Mouse (Mus musculus) urinary bladder, adult 2 months (tissue): ENCODE data around the gene Ppp1r12b. TPM values are rescaled to one million over a fixed set of nuclear protein-coding genes. Genes with fewer than 3 reads are reported as not detected.

Experiments used
- DNase-seq: peaks from one replicate; pipeline ENCODE4 v3.0.0; 2022; ENCODE audit warnings: low spot score
- polyA plus RNA-seq: library from polyadenylated mRNA; depleted of rRNA; stranded (reverse); fragments of >200 nt; gene quantifications from 2 replicates; pipeline ENCODE4 v1.2.3, GENCODE M21; 2012; rRNA removed

The Ppp1r12b gene
- polyA plus RNA-seq, 1 experiment = 96.4 TPM

DNA sequence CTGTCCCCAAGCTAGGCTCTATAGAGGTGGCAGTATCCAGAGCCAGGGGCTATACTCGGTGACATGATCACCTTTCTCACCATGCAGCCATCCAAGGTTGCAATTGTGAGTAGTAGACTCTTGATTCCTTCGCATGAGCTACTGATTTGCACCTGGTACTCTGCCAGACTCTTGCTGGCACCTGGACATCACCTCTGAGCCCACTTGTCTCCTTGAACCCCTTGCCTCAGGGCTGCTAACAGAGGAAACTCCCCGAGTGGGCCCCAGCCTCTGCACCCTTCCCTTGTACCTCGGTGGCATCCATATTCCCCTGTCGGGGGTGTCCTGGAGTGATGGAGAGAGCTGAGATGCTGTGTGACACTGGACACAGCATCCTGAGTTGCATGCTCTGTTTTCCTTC is 234.3 kb downstream of the Ppp1r12b start:
- no peak for DNase-seq

DNA sequence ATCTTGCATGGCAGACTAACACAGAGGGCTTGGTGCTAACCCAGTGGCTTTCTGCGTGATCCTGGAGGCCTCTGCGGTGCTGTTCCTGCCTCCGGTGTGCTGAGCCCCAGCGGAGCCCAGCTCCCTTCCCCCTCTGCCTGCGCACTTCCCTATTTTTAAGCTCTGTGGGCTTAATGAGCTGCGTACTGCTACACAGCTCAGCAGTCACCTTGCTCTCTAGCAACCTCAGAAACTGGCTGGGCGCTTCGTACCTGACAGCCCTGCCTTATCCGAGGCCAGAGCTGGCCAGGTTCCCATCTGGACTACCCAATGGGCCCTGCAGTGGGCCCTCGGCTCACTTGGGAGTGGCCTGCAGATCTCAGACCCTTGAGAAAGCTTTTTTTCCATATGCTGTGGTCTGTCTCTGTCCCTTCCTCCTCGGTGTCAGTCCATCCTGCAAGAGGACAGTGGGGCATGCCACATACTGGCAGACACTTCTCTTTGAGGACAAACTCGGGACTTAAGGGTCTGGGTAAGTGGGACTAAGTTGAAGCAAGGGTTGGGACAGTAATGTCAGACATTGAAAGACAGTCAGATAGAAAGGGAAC is 235.9 kb downstream of the Ppp1r12b start:
- no peak for DNase-seq

DNA sequence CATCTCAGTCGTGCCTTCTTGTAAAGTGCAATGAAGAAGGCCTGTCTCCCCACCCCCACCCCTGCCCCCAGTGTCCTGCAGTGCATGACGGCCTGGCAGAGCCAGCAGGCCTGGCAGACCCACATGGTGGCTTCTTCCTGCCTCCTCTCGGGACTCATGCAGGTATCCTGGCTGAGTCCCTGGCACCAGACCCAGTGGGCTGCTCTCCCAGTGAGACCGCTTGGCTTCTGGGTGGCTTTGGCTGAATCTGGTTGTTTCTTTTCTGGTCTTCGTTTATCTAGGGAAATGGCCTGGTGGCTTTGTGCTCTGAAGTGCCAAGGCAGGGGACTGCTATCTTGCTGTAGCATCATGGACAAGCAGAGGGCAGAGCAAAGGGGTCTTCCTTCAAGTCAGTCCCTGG is 240.7 kb downstream of the Ppp1r12b start:
- DNase-seq = no peak

DNA sequence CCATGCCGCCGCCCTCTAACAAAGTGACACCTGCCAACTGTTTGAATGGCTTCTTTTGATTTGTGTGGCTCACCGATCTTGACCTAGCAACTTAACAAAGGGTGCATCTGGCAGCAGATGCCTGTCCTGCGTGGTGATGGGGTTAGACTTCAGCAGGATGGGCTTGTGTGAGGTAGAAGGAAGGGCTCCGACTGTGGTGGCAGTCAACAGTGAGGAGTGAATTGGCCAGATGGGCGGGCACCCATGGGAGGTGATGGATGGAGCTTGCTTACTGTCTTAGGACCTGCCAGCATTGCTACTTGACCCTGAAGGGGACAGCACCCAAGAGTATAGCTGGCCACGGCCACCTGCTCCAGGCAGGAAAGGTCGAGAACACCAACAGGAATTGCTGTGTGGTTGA is 241.6 kb downstream of the Ppp1r12b start:
- no peak for DNase-seq

DNA sequence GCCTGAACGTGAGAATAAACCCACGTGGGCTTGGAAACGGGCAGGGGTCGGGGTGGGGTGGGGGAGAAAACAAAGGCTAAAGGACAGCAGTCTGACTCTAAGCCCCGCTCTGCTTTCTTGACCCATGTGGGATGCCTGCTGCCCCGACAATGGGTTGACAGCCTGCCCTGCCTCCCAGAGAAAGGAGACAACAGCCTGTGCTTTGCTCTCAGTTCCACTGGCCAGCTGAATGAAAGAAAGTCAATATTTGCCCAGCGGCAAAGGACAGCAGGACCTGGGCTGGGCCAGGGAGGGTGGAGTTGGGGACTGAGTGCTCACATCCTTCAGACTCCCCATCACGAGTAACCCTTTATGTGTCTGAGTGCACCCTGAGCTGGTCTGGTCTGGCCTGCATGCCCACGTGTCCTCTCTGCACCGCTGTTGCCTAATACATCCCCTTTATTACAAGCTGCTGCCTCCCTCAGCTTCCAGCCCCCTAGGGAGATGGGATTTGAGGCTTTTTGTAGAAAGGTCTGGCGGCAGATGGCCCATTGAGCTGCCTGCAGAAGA is 242.2 kb downstream of the Ppp1r12b start:
- no peak for DNase-seq

DNA sequence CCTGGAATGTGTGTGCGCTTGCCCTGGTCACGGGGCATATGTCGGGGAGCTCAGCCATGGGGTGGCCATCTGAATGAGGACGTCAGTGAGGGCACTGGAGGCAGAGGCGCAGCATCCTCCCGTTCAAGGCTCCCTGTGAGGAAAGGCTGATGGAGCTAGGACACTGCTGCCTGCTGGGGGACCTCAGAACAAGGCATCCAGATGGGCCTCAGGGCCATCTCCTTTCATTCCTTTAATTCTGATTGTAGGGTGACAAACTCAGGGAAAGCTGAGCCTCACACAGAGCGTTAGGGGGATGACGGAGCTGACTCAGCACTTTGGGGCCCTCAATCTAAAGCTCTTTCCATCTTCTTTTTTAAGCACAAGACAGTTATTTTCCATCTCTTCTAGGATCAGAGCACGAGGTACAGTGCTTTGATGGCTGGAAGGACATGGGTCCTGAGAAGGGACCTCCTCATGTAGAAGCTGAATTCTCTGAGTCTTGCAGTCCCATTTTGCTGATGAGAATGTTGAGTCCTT is 242.9 kb downstream of the Ppp1r12b start:
- no peak for DNase-seq

DNA sequence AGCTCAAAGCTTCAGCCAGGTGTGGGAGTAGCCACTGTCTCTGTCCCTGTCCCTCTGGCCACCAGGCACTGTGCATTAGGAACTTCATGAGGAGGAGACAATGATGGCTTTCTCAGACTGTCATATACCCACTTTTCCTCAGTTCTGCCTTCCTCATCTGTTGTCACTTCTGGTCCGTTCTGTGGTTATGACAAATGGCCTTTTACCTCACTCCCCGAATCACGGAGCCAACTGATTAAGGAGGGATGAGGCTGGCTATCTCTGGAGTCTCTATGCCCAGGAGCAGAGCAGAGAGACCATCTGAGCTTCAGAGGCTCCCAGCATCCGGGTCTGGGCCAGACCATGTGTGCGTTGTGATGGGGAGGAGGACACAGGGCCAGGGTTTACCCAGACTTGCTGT is 244.1 kb downstream of the Ppp1r12b start:
- DNase-seq = no peak

DNA sequence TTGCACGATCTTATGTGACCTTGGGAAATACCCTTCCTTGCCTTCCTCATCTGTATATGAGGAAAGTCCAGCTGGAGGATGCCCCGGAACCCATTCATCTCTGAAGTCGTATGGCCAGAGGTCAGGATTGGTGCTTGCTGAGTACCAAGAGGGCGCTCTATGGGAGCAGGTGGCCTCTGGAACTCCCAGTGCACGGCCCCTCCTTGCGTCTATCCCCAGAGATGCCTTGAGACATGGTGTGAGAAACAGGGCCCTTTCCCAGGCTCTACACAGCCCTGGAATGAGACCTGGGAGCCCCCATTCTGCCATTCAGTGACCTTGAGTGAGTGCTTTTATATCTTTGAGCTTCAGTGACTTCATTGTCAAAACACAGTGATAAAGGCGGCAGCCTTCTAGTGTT is 244.7 kb downstream of the Ppp1r12b start:
- no peak for DNase-seq

DNA sequence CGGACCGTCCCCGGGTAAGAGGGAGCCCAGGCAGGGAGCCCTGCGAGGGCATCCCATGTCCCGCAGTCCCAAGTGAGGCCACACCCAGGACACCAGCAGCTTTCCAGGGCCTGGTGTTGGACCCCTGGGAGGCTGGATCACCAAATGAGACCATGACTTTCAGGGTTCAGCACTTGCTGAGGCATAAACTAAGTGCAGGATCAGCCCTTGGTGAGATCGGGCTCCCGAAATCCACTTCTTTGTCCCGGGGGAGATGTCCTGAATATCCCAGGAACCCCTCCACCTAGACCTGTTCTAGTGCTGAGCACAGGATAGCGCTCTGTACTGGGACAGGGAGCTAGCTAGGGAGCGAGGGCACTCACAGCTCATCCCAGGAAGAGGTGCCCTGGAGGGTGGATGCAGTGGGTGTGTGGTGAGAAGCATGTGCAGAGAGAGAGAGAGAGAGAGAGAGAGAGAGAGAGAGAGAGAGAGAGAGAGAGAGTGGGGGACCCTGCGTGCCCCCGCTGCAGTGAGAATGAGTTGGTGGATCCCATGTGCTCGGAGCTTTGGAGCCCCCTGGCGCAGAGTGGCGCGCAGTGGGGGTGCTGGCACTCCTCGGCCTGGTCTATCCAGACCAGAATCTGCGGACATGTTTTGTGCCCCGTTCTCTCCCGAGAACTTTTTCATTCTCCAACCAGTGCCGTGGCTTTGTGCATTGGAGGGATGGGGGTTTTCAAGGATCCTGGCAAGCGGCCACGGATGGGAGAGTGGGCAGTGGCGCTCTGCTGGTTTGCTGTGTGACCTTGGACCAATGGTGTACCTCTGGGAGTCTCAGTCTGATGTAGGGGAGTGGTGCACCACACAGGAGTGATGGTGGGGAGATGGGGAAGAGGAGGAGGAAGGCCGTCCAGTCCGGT is 246.1 kb downstream of the Ppp1r12b start:
- DNase-seq = no peak

DNA sequence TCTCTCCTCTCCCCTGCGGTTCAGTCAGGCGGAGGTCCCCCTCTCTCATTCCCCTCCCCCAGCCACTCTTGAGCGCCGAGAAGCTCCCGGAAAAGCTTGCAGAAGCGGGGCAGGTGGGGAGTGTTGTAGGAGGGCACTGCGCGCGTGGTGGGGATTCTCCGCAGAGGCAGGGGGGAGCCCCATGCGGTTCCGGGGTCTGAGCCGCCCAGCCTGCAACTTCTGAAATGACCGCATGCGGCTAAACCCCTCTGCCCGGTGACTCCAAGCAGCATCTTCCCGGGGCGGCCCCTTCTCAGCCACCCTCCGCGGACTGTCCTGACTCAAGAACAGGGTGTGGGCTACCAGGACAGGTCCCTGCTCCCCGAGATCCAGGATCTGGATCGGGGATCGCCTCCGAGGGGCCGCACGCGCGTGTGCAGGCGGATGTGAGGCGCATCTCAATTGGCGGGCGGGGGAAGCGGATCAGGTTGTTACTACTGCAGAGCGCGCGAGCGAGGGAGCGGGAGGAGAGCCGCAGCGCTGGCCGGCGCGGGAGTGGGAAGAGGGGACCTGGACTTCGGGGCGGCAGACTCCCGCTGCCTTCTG is 246.8 kb downstream of the Ppp1r12b start:
- DNase-seq = no peak

DNA sequence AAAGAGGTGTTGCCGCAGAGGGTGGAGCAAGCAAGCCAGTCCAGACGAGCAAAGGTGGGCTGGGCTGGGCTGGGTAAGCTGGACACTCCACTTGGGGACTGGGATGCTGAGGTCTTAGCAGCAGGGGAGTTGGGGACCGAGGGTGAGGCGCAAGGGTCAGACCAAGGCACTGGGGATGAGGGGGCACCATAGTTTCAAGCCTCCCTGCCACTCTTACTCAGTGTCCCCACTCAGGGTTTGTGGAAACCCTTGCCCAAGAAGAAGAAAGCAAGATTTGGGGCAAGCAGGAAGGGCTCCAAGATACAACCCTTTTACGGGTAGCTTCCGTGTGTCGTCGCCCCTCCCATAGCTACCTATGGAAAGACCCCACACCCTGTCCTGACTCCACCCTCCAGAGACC is 247.5 kb downstream of the Ppp1r12b start:
- DNase-seq = no peak

DNA sequence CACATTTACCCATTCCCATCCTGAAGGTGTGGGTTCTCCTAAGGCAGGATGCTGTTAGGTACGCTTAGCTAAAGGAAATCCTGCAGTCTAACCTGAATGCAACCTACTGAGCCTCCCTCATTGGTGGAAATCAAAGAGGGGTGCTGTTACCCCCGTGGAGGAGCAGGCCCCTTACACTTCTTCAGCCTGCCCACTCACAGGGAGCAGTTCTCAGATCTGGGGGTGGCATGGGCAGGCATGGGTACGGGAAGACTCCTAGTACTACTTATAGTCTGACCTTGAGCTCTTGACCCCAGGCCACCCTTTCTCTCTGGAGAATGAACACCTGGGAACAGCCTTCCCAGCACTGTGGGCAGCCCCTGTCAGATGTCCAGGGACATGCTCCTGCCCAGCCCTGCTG is 248.2 kb downstream of the Ppp1r12b start:
- DNase-seq = no peak

DNA sequence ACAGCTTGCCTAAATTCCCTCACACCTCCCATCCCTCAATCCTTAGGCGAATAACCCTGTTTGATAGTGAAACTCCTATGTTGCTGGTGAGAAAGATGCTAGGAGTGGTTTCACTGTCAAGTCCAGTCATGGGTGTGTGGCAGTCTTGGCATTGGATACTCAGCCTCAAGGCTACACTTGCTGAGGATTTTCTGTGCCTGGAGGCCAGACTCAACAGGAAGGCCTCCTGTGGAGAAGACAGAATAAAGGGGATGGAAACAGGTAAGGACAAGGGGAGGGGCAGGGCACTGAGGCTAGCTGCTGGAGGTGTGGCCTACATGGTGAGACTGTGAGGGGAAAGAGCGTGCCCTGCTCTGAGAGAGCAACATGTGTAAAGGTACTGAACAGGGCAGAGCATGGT is 249.2 kb downstream of the Ppp1r12b start:
- no peak for DNase-seq

Other genes with a start within 250 kb of the Ppp1r12b start
- gene Ube2t, start 6.6 kb upstream of the Ppp1r12b start, polyA plus RNA-seq = 2.3 and 3.5 TPM in 2 replicates
- 0.34 and 0.55 TPM in 2 replicates for gene Lgr6, start 149.3 kb upstream of the Ppp1r12b start, polyA plus RNA-seq
- 2.6 and 2.7 TPM in 2 replicates for gene Ptpn7, start 176.8 kb upstream of the Ppp1r12b start, polyA plus RNA-seq
- gene Arl8a, start 190.9 kb upstream of the Ppp1r12b start, polyA plus RNA-seq = 115 and 118 TPM in 2 replicates
- gene Gpr37l1, start 211.7 kb upstream of the Ppp1r12b start, polyA plus RNA-seq = 6.8 and 7.3 TPM in 2 replicates